ENCODE assay signal across 26 mouse cellular contexts in the genomic region with DNA sequence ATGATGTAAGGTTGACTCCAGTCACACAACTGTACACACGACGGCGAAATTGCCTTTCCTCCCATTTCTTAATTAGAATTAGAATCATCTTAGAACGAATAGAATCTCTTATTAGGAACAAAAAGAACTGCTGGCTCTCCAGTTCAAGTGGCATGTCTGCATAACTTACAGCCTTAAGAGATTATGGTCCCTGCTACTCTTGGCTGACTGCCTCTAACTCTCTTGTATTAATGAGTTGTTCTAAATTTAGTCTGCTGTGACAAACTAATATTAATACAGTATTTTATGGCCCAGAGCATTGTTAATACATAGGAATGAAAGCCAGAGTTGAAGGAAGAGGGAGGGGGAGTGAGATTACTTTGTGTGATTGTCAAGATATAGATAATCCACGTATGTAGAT.
A peak's percentile ranks its signal among the peaks of the same experiment; 100 is the strongest.
DNase-seq lines count a peak whose midpoint lies in the region; ATAC-seq and TF ChIP-seq lines count a peak whose summit lies in the region.
"Had no signal": no experiment of that assay in that cellular context is flagged by ENCODE, and none has a peak within 500 bp of the region (broad histone marks: within the 10 kb centered on the region; RNA-seq: fewer than 3 reads in every experiment).

No protein-coding gene starts in this region.

- no peak overlapping the region for H3K4me3 ChIP-seq in heart, embryonic 14.5 days (ENCODE audit: control insufficient read depth in 1 of 2, insufficient read depth in 1 of 2, low read depth in 1 of 2, low read length in 2 of 2)
- no peak overlapping the region for H3K4me3 ChIP-seq in lung, postnatal 0 days (ENCODE audit: low read depth, low read length)
- H3K4me3 ChIP-seq: embryonic facial prominence, embryonic 15.5 days; forebrain, embryonic 13.5 days; hindbrain, embryonic 13.5 days had no signal

- peak; percentile 31 for DNase-seq in heart, adult 11 months
- DNase-seq in heart, postnatal 4 days, result no peak
- no peak for DNase-seq in heart, adult 9 months (ENCODE audit: low spot score in 2 of 2)
- DNase-seq in lung, postnatal 0 days (ENCODE audit: low spot score), result peak; percentile 25
- no peak for DNase-seq in lung, postnatal 14 days
- DNase-seq in heart, postnatal 10 days, result peak; percentile 12 to 17
- no peak for DNase-seq in right cerebral cortex, postnatal 14 days
- DNase-seq: adrenal gland, postnatal 14 days; cerebellum, adult 11-12 months; cerebellum, adult 9-11 months; gastrocnemius, postnatal 14 days; kidney, adult 8-10 months; kidney, postnatal 14 days; layer of hippocampus, adult 9-11 months; liver; spleen, adult 18-20 months; thymus, postnatal 14 days had no signal

- TF ChIP-seq EP300 in lung, postnatal 0 days (IDR thresholded peaks at IDR 0.05), result no peak

- ATAC-seq in heart, embryonic 14.5 days (ENCODE audit: insufficient number of reproducible peaks, insufficient read depth, low FRiP score, low read depth), result no peak
- ATAC-seq in lung, postnatal 0 days, result no peak
- ATAC-seq: forebrain, embryonic 13.5 days; intestine, embryonic 16.5 days; midbrain, embryonic 16.5 days; Patski had no signal

- H3K4me1 ChIP-seq in heart, embryonic 14.5 days (ENCODE audit: control insufficient read depth in 2 of 2, insufficient read depth in 2 of 2, low read length in 2 of 2), result peaks cover 11 to 20% of the 10 kb centered on the region in 2 experiments
- H3K4me1 ChIP-seq in lung, postnatal 0 days (ENCODE audit: insufficient read depth, low read depth, low read length), result no peaks in the 10 kb centered on the region; the same call in 1 of the 2 replicates
- H3K4me1 ChIP-seq: embryonic facial prominence, embryonic 15.5 days had no signal

- H3K4me2 ChIP-seq in heart, embryonic 14.5 days (ENCODE audit: low read length), result peak overlapping the region; percentile 26
- H3K4me2 ChIP-seq in lung, postnatal 0 days (replicated peaks; ENCODE audit: low read depth, low read length), result no peak overlapping the region

- H3K9ac ChIP-seq in heart, embryonic 14.5 days (ENCODE audit: low read length), result no peak overlapping the region
- no peak overlapping the region for H3K9ac ChIP-seq in lung, postnatal 0 days (replicated peaks; ENCODE audit: low read depth)
- H3K9ac ChIP-seq: embryonic facial prominence, embryonic 15.5 days; forebrain, embryonic 13.5 days; hindbrain, embryonic 13.5 days; liver, embryonic 14.5 days; lung, embryonic 15.5 days had no signal

- H3K36me3 ChIP-seq in heart, embryonic 14.5 days (ENCODE audit: control insufficient read depth, insufficient read depth, low read length), result no peaks in the 10 kb centered on the region
- H3K36me3 ChIP-seq in lung, postnatal 0 days (ENCODE audit: insufficient read depth, low read length), result no peaks in the 10 kb centered on the region
- H3K36me3 ChIP-seq: embryonic facial prominence, embryonic 15.5 days; hindbrain, embryonic 13.5 days; lung, embryonic 15.5 days had no signal

- peak overlapping the region; percentile 40 to 53; a peak in 3 of 4 replicates for H3K27ac ChIP-seq in heart, embryonic 14.5 days (replicated peaks in 1 of 2; ENCODE audit: control insufficient read depth in 1 of 2, insufficient read depth in 1 of 2, low read depth in 2 of 2, low read length in 2 of 2)
- H3K27ac ChIP-seq in lung, postnatal 0 days (ENCODE audit: low read length), result no peak overlapping the region
- H3K27ac ChIP-seq: embryonic facial prominence, embryonic 15.5 days; forebrain, embryonic 13.5 days; hindbrain, embryonic 13.5 days; liver, embryonic 14.5 days had no signal

- no peaks in the 10 kb centered on the region for H3K9me3 ChIP-seq in heart, embryonic 14.5 days (ENCODE audit: control insufficient read depth, low read length)
- H3K9me3 ChIP-seq in lung, postnatal 0 days (ENCODE audit: low read length), result no peaks in the 10 kb centered on the region
- H3K9me3 ChIP-seq: embryonic facial prominence, embryonic 15.5 days; forebrain, embryonic 13.5 days; hindbrain, embryonic 13.5 days; lung, embryonic 15.5 days had no signal

- H3K27me3 ChIP-seq in heart, embryonic 14.5 days (ENCODE audit: control insufficient read depth, insufficient read depth, low read length), result no peaks in the 10 kb centered on the region
- no peaks in the 10 kb centered on the region for H3K27me3 ChIP-seq in lung, postnatal 0 days (replicated peaks; ENCODE audit: insufficient read depth, low read length)
- H3K27me3 ChIP-seq: embryonic facial prominence, embryonic 15.5 days; hindbrain, embryonic 13.5 days; lung, embryonic 15.5 days had no signal

- intact Hi-C loops in heart, postnatal 10 days (cut with DNase I), result loop anchor here (5.0 kb wide), 1 partner anchor 44 kb away; no protein-coding TSS in a partner anchor

- WGBS in heart, embryonic 14.5 days, result 23% methylated on average over 5 of the region's 5 CpGs
- 42% methylated on average over 5 of the region's 5 CpGs for WGBS in lung, postnatal 0 days

- TF ChIP-seq CTCF in lung, postnatal 0 days (IDR thresholded peaks at IDR 0.05), result no peak

Comparison
In these comparisons a context has a peak if more than half of its experiments do, and no peak if none do; other contexts are left out.
1. DNase-seq: peak in heart, adult 11 months (single experiment), lung, postnatal 0 days (single experiment) and heart, postnatal 10 days (2 of 2); none in heart, postnatal 4 days (single experiment), heart, adult 9 months (0 of 2), lung, postnatal 14 days (single experiment) and right cerebral cortex, postnatal 14 days (single experiment).